Mouse (Mus musculus): ENCODE data around the gene Tbc1d4.
A peak's percentile ranks its signal among the peaks of the same experiment; 100 is the strongest.

DNA sequence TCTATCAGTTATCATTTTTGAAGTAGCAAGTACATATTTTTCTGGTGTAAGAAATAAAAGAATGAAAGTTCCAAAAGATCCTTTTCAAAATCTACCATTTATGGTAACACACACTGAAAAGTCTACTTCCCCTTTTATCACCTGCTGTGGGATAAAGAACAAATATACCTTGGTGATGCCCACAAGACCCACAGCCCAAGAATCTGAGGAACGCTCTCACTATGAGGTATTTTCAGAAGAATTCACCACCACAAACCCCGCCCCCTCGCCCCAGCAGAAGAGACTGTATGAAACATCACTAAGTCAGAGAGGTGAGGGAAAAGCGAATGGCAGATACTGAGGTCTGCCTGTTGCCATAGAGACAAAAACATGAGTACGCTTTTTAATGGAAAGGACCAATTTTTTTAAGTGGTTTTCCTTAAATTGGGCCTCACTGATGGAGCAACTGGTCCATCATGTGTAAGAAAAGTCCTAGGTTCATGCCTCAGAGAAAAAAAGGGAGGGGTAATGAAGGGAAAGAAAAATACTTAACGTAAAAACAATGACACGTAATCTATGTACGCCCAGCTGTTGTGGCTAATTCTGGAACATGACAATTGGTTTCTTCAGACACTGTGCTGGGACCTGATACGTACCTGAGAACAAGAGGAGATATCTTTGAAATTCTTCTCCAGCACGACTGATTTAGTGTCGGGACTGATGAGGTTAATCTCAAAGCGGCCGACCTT lies 104.4 kb downstream of the Tbc1d4 start:
- TF ChIP-seq CTCF (conservative IDR thresholded peaks at IDR 0.05 in 1 of 2, IDR thresholded peaks at IDR 0.05 in 1 of 2; ENCODE audit: low read depth in 2 of 2, low read length in 2 of 2) (no peak), ZMIZ1 (IDR thresholded peaks at IDR 0.05; ENCODE audit: low read depth, low read length) (peak; percentile 35; the same call in 1 of the 2 replicates), MXI1 (IDR thresholded peaks at IDR 0.05; ENCODE audit: low read depth, low read length) (peak; percentile 65), MAFK (IDR thresholded peaks at IDR 0.05; ENCODE audit: insufficient replicate concordance, low read length) (peak; percentile 63), BHLHE40 (IDR thresholded peaks at IDR 0.05; ENCODE audit: low read depth, low read length) (peak; percentile 61), NELFE (IDR thresholded peaks at IDR 0.05; ENCODE audit: low read depth, low read length) (no peak), MAX (IDR thresholded peaks at IDR 0.05; ENCODE audit: low read length) (no peak), USF2 (conservative IDR thresholded peaks at IDR 0.05; ENCODE audit: low read depth, low read length) (no peak)

Measured in CH12.LX (cell line).